Mouse (Mus musculus) T-cell, adult 2 months (primary cell): ENCODE results near the gene Hddc2.

ENCODE experiments used
- DNase-seq: peaks from one replicate; pipeline ENCODE4 v3.0.0; 2022; ENCODE audit warnings: low spot score

The Hddc2 gene

GRCm38 (mm10) chr10:31312865-31313848, at the start of gene Hddc2:
TSS of gene Hddc2 (plus strand) at chr10:31313383.
- DNase-seq, result peak; percentile 69

- no peak for DNase-seq
Measured at GRCm38 (mm10) chr10:31272738-31273137, 40.4 kb upstream of the Hddc2 start.

DNA sequence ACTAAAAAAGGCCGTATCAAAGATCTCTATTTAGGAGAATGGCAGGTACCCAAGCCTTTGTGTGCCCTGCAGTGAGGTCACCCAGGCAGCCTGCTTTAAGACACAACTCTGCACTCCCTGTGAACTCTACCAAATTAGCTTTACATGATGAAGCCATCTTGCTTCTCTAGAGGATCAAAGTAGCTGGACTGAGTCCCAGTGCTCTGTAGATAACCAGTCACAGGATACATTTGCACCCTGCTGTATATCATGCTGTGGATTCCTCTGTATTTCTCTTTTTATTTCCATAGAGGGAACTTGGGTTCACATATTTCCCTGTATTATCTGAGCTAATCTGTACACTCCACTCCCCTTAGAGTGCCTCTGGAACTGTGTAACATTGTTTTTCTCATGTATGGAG, 40.0 kb upstream of the Hddc2 start:
- DNase-seq, result no peak

DNA sequence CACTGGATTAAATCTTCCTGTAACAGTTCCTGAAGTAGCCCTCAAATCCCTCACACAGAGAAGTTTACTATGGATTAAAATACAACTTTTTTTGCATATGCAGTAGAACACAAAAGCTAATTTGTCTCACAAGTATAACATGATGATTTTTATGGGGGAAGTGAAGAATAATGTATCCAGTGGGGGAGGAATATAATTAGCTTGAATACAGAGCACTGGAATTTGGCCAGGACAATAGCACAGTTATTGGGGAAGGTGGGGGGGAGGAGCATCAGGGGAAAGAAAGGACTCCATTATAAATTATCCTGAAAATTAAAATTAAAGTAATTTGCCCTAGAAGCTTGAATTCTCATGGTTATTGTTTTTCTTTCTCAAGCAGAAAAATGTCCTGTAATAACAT, 25.4 kb upstream of the Hddc2 start:
- no peak for DNase-seq

GRCm38 (mm10) chr10:31288697-31289390, 24.3 kb upstream of the Hddc2 start:
- DNase-seq, result no peak

DNA sequence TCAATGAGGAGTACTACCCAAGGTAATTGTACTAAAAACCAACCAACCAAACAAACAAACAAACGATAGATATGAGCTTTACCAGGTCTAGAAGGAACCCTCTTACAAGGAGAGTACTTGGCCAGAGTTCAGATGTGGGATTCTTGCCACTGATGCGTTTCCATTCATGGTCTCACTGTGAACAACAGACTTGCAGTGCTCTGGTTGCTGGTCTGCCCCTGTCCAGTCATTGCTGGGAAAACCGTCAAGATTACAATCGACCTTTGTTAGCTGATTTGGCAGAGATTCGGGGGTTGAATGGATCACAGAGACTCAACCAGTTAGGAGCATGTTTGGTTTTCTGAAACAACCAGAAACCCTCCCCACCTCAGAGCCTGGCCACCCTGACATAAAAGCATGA, 17.5 kb upstream of the Hddc2 start:
- no peak for DNase-seq

GRCm38 (mm10) chr10:31296458-31296857, 16.7 kb upstream of the Hddc2 start:
- no peak for DNase-seq

GRCm38 (mm10) chr10:31297106-31297505, 16.1 kb upstream of the Hddc2 start:
- DNase-seq, result no peak

DNA sequence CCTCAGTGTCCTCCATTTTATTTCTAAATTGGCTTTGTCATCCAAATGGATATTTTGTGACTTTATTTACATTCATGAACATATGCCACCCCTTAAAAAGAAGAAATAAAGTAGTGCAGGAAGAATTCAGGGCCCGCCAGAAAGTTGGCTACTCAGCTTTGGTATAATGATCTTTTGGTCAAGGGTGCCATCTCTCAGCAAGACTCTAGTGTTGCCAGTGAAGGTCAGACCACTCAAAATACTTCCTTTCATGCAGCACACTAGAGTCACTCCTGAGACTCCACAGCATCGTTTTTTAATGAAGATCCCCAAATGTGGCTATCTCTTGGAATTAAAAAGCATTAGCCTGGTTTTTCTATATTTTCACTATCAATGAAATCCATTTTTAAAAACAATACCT, 14.9 kb upstream of the Hddc2 start:
- no peak for DNase-seq

DNA sequence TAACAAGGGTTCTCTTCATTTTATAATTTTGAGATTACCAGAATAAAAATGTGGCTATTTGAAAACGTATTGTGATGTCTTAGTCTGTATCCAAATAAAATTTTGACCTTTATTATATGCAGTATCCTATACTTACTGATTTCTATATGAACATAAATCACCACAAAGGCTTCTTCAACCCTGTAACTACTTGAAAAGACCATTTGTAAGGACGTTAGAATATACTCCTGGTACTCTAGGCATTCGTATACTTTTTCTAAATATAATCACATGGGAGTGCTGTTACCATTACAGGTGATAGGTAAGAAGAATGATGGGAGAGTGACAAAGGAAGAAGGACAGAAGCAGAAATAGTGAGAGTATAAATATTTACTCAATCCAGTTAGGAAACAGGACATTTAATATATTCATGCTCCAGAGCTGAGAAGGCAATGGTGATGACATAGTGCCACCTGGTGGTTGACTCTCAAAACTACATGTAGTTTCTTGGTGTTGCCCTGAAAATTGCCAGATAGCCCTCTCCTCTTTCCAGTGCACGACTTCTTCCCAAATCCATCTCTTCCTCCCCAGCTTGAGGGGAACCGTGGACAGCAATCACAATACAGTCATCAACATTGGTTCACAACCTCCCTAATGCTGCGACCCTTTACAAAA, 14.1 kb upstream of the Hddc2 start:
- peak; percentile 42 for DNase-seq

GRCm38 (mm10) chr10:31300292-31300691, 12.9 kb upstream of the Hddc2 start:
- DNase-seq, result no peak

- no peak for DNase-seq
Measured at GRCm38 (mm10) chr10:31303446-31303845, 9.7 kb upstream of the Hddc2 start.

DNA sequence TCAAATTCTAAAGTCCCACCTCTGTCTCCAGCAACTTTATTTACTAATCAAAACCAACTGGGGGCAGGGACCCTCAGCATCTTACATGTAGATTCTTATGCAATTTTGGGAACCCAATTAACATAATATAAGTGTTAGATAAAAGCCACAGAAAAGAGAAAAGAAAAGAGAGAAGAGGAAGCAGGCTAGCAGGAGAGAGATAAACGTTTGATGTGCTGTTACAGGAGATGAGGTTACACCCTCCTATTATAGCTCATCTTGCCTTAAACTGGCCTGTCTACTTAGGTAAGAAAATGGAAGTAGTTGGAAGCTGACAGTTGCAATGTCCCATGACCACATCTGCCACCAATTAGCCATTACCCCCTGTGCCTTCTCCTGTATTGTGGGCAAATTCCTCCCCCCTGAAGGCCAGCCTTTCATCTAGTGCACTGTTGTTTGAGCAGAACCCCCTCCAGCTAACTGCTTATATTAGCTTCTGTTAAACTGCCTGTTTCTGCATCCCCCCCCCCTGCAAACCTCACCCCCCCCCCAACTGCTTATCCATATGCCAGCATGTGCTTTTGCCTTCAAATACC, 6.1 kb upstream of the Hddc2 start:
- no peak for DNase-seq

DNA sequence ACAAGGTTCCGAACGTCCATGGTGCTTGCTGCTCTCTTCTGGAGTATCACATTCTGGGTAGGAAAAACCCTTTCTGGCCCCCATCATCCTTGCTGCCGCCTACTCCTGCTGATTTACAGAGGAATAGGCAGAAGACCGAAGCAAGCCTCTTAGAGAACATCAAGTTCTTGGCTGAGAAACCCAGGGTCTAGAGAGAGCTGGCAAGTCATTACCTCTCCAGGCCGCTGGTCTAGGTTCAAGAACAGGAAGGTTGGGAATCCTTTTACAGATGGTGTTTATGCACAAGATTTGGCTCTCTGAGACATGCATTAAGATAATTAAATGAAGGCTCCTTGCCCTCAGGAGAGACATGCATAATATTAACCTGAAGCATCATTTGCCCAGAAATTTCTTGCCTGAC, 5.3 kb downstream of the Hddc2 start:
- no peak for DNase-seq

- DNase-seq, result no peak
Measured at GRCm38 (mm10) chr10:31329436-31329835, 16.3 kb downstream of the Hddc2 start.

GRCm38 (mm10) chr10:31330286-31330962, 17.2 kb downstream of the Hddc2 start:
- no peak for DNase-seq

- no peak for DNase-seq
Measured at GRCm38 (mm10) chr10:31331225-31331775, 18.1 kb downstream of the Hddc2 start.

- DNase-seq, result no peak
Measured at GRCm38 (mm10) chr10:31336432-31336831, 23.2 kb downstream of the Hddc2 start.

DNA sequence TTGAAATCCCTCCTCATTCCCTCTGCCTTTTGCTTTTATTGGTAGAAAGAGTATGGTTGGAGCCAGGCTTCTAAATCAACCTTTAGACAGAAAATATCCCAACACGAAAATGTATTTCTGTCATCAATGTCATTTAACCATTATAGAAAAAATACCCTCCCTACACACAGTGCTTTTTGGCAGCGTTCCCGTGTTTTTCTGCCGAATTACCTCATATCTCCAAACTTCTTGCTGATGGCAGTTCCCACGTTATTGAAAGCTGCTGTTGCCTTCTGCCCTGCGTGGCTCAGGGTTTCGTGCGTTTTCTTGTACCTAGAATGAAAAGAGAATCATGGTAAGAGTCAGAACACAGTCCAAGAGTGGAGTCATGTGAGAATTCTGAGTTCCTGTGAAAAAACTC, 33.2 kb downstream of the Hddc2 start:
- DNase-seq, result no peak

DNA sequence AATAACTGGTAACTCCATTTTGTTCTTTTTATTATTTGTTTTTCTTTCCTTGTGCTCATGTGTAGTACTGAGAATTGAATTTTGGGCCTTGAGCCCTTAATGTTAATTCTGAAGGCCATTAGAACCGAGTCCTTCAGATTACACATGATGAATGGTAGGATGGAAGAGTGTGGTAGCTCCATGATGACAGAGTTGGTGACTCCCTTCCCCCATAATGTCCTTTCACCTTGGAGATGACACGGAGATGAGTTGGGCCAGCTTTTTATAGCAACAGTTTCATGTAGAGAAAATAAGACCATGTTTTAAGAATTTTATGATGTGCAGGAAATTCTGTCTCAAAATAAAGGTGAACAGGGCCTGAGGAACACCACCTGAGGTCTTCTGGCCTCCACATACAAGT, 37.9 kb downstream of the Hddc2 start:
- no peak for DNase-seq

DNA sequence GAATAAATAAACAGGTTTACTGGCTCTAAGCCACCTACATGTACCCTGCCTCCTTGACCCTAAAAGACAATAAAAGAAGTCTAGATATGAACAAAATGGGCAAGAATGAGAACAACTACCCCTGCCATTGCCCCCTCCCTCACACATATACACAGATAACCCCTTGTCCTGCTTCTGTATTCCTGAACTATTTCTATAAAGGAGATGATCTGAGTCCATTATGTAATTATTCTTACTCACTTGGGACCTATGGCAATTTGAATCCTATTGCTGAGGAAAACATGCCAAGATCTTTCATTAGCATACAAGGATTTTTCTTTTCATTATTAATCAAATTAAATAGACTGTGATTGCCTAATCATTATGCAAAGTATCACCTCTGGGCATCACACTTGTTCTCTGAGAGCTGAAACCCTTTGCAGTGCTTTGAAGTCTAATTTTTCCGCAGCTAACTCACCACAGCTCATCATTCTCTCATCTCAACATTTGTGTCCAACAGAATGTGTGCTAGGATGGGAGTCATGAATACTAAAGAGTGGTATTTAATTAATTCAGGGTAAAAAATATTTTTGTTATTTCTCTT, 39.8 kb downstream of the Hddc2 start:
- DNase-seq, result no peak
